8 mouse cellular contexts compared by ENCODE assay signal in genomic region chr7:121549329-121550022, GRCm38 (mm10).
DNase-seq lines count a peak whose midpoint lies in the region; ATAC-seq and TF ChIP-seq lines count a peak whose summit lies in the region.

No protein-coding gene starts in this region.

- 12% methylated on average over 18 of the region's 18 CpGs for WGBS in forebrain, embryonic 15.5 days
- 33% methylated on average over 18 of the region's 18 CpGs for WGBS in olfactory bulb, adult 2 months

- H3K27me3 ChIP-seq in forebrain, embryonic 15.5 days, result no peaks in the 10 kb centered on the region

- H3K4me1 ChIP-seq in forebrain, embryonic 15.5 days, result peaks cover 10% of the 10 kb centered on the region
- H3K4me1 ChIP-seq in olfactory bulb, adult 2 months (ENCODE audit: control insufficient read depth, insufficient read depth, low read length), result no peaks in the 10 kb centered on the region

- intact Hi-C loops in left cerebral cortex, postnatal 10 days (cut with DNase I), result no loop called here
- intact Hi-C loops in heart, postnatal 25 days (cut with DNase I), result no loop called here

- H3K9me3 ChIP-seq in forebrain, embryonic 15.5 days, result no peaks in the 10 kb centered on the region

- peak; percentile 96 for ATAC-seq in forebrain, embryonic 15.5 days (replicated peaks)
- no peak for ATAC-seq in cerebellum, adult (ENCODE audit: insufficient number of reproducible peaks, low FRiP score, low TSS enrichment)

- H3K27ac ChIP-seq in forebrain, embryonic 15.5 days (replicated peaks), result peak overlapping the region; percentile 51; the same call in 1 of the 2 replicates
- H3K27ac ChIP-seq in olfactory bulb, adult 2 months (ENCODE audit: insufficient read depth, low read depth, low read length), result peak overlapping the region; percentile 26; the same call in 1 of the 2 replicates

- H3K9ac ChIP-seq in forebrain, embryonic 15.5 days (replicated peaks), result no peak overlapping the region

- TF ChIP-seq CTCF in olfactory bulb, adult 2 months (IDR thresholded peaks at IDR 0.05; ENCODE audit: insufficient read depth, low read depth, low read length), result no peak

- peak; percentile 26 for DNase-seq in left cerebral cortex, adult 11 months (ENCODE audit: low spot score)
- no peak for DNase-seq in left cerebral cortex, postnatal 10 days (ENCODE audit: extremely low spot score in 1 of 2, low spot score in 2 of 2)
- DNase-seq in layer of hippocampus, adult 8-10 months (ENCODE audit: low spot score in 2 of 2), result peak; percentile 54 to 60
- no peak for DNase-seq in lung, postnatal 25 days (ENCODE audit: low spot score)
- DNase-seq in heart, postnatal 25 days (ENCODE audit: low spot score), result no peak

- no peak overlapping the region for H3K4me2 ChIP-seq in forebrain, embryonic 15.5 days (replicated peaks)

- H3K4me3 ChIP-seq in forebrain, embryonic 15.5 days, result no peak overlapping the region
- H3K4me3 ChIP-seq in olfactory bulb, adult 2 months (ENCODE audit: insufficient read depth, low read depth, low read length), result no peak overlapping the region

- no peaks in the 10 kb centered on the region for H3K36me3 ChIP-seq in forebrain, embryonic 15.5 days

- TF ChIP-seq POLR2A in olfactory bulb, adult 2 months (IDR thresholded peaks at IDR 0.05; ENCODE audit: insufficient read depth, low read depth, low read length), result no peak

Comparison
In these comparisons a context has a peak if more than half of its experiments do, and no peak if none do; other contexts are left out.
1. DNase-seq: peak in left cerebral cortex, adult 11 months (single experiment) and layer of hippocampus, adult 8-10 months (2 of 2); none in left cerebral cortex, postnatal 10 days (0 of 2), lung, postnatal 25 days (single experiment) and heart, postnatal 25 days (single experiment).